Mouse (Mus musculus): ENCODE results near the gene Man1a.

Man1a gene

DNA sequence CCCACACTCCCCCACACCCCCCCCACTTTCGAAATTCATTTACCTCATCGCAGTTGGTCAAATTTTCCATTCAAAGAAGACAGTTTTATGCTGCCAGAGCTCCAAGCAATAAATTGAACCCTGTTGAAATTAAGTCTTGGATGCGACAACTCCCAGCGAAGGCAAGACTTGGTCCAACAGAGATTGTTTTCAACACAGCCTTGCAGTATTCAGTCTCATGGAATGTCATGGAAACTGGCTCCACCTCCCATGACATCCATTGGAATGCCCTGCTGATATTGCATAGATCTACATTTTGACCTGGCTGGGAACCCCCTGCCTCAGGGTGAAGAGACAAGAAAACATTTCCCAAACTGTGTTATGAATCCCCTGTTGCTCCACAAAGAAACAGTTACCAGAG, at the start of gene Man1a:
Man1a (minus strand) TSS at position 190 of the 400 bp plus-strand sequence.
- no peak for DNase-seq (ENCODE audit: low read depth)

DNA sequence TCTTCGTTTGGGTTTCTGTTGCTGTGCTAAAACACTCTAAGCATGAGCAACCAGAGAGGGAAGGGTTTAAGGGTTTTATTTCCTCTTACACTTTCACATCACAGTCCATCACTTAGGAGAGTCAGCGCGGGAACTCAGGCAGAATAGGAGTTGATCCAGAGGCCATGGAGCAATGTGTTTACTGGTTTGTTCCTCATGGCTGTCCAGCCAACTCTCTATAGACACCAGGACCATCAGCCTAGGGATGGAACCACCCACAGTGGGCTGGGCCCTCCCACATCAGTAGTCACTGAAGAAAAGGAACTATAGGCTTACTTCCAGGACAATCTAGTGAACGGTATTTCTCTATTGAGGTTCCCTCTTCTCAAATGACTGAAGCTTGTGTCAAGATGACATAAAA, 45.4 kb upstream of the Man1a start:
- DNase-seq (ENCODE audit: low read depth): no peak

DNA sequence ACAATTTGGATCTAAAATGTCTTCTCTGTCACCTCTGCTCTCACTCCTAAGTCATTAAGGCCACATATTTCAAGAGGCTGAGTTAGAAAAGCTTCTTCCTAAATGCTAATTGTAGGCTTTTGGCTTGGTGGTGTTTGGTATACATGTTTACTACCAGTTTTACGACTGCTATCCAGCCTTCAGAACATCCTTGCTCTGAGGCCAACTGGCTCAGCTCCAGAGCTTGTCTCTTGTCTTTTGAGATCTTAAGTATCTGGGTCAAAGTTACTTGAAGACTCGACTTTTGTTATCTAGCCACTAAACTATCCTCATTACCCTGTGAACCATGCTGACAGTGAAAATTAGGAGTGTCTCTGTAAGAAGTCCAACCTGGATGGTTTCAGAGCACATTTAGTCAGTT, 44.0 kb upstream of the Man1a start:
- DNase-seq (ENCODE audit: low read depth): no peak

DNA sequence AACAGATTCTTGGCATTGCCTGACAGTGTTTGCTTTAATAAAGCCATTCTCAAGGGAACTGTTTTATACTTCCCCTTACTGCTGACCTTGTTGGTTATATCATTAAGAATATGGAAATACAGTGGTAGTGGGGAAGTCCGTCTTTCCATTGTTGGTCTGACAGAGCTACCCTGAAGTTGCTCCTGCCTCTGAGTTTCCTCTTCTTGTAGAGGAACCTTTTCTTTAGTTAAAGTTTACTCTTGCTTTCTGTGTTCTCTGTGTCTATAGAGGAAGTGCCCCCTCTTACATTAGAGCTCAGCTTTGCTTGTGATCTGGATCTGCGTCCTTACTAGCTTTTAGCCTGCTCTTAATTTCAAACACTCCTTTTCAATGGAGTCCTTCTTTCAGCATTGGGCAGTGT, 42.9 kb upstream of the Man1a start:
- no peak for DNase-seq (ENCODE audit: low read depth)

DNA sequence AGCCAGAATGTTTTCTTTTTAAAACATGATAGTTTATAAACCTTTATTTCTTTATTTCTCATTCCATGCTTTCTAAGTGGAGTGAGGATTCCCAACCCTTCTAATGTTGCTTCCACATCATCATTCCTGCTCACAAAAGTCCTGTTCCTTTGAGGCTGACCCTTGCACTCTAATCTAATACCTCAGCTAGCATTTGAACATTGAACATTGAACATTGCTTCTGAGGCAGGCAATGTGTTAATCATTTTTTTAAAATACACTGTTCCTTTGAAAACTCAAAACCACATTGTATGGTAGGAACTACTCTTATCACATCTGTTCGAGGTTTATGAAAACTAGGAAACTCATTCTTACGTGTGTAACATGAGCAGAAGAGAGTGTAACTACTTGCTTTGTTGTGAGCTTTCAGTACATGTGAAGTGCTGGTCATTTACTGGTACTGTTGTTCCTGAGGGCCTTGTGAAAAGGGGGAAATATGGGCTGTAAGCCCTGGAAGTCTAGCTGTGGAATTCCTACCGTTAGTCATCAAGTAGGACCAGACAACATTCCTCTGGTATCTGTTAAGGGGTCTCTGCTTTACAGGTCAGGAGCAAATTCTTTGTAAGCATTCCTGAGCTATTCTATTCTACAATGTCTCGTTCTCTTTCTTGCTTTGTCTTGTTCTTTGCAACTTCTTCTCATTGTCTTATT, 42.0 kb upstream of the Man1a start:
- DNase-seq (ENCODE audit: low read depth): no peak

DNA sequence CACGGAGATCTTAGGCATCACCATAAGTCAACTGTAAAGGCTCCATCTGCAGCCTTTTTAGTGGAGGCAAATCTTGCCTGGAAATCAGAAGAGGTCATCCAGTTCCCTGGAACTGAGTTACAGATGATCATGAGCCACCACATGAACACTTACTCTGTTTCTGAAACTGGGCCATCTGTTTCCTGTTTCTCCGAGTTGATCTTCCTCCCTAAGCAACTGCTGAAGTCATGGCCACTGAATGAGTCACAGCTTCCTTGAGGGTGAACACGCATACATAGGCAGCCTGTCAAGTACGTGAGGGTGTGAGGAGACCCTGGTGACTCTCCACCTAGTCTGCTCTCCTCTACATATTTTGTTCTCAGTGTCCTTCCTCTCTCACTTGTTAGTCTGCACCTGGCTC, 41.4 kb upstream of the Man1a start:
- peak; percentile 78 for DNase-seq (ENCODE audit: low read depth)

DNA sequence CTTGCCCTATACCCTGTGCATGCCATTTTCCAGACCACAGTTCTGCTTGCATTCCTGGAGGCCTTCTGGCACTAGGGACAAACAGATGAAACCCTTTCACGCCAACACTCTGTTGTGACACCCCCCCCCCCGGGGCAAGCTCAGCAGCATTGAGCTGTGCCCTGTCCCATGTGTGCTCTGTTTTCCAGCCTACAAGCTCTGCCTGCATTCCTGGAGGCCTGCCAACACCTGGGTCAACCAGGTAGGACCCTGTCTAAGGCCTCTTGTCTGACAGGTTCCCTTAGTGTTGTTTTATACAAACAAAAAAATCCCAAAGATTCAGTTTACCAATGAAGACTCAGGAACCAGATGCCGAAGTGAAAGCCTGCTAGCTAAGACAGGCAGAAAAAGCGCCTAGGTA, 27.3 kb upstream of the Man1a start:
- no peak for DNase-seq (ENCODE audit: low read depth)

DNA sequence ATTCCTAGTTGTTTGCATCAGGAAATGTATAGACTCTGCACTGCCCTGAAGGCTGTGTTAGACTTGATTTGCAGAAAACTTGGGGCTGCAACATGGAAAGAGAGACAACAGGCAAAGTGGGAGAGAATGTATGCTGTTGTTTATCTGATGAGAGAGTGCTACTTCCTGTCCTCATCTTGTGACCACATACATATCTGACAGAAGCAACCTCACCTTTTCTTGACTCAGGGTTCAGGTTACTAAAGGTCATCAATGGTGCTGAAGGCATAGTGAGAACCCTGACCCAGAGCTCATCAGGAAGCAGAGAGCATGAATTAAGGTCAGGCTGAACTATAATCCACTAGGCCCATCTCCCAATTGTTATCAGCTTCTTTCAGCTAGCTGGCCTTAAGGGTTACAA, 15.7 kb upstream of the Man1a start:
- DNase-seq (ENCODE audit: low read depth): no peak

DNA sequence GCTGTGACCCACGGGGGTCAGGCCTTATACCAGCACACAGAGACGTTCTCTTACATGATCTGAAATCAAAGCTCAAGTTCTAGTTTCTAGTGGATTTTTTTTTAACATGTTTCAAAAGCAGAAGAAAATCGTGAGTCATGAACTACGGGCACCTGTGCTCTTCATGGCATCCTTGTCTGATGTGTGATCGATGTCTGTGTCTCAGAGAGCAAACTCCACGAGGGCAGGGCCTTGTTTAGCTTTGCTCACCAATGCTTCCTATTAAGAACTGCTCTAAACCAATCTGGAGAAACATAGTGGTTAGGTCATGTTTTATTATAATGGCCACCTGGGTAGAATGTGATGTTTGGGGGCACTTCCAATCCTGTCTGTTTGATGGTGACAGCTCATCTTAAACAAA, 13.5 kb upstream of the Man1a start:
- DNase-seq (ENCODE audit: low read depth): no peak

DNA sequence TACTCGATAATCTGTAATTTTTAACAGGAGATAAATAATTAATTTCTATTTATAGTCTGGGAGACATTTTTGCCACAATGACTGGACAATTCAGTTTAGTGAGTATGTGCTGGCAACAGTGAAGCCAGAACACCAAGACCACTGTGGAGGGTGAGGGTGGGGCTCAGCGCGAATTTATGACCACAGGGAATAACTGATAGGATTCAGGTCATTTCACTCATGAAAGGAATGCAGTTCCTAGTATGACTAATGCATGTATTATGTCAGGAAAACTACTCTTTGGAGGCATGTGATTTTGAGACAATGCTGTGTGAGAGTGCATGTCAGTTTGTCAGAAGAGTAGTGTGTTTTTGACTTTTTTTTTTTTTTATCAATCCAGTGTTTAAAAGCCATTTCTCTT, 10.9 kb upstream of the Man1a start:
- DNase-seq (ENCODE audit: low read depth): no peak

DNA sequence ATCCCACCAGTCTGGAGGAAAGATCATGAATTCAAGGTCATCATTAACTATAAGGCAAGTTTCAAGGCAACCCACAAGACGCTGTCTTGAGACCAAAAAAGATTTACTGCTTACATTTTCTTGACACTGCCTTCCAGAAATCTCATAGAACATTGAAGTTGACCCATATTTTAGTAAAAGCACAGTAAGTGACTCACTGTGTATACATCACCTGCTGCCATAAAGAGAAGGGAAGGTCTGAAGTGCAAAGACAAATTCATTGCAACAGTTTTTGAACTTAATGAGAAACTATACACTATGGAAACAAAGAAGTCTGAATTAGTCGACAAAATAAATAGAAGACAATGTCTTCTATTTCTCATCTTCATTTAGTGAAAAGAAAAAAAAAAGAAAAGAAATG, 8.7 kb upstream of the Man1a start:
- no peak for DNase-seq (ENCODE audit: low read depth)

DNA sequence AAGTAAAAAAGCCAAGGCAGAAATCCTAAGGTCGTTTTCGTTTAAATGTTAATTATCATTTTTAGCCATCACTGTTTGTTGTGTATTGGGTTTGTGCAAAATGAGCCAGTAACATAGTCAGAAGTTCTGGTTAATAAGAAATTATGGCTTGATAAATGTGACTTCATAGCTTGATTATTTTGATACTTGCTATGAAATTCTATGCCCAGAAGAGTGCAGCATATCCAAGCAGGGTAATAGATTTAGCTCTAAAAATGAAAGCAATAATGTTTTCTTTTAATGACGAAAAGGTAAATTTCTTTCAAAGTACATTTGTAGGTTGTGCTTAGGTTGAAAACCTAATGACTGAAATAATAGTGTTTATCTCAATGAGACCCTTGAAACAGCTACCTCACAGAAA, 596 bp upstream of the Man1a start:
- no peak for DNase-seq (ENCODE audit: low read depth)

DNA sequence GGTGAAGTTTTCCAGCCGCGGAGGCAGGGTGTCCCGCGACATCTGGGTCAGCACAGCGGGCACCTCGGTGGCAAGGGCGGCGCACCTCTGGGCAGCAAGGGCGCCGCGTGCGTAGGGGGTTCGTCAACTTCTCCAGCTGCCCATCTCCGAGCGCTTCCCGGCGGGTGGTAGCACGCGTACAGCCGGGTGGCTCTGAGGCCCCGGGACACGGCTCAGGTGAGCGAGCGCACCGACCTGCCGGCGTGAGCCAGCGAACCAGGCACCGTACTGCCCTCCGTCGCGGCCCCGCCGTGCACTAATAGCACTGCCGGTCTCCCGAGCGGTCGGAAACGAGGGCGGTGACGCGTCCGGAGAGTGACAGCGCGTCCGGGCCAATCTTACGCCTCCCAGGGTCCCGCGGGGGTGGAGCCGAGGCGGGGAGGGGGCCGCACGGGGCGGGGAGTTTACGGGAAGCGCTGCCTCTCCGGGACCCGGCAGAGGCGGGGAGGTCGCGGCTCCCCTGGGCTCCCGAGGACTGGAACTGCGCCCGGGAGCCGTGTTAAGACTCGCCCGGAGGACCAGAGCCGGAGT, 883 bp downstream of the Man1a start:
- peak; percentile 85 for DNase-seq (ENCODE audit: low read depth)

DNA sequence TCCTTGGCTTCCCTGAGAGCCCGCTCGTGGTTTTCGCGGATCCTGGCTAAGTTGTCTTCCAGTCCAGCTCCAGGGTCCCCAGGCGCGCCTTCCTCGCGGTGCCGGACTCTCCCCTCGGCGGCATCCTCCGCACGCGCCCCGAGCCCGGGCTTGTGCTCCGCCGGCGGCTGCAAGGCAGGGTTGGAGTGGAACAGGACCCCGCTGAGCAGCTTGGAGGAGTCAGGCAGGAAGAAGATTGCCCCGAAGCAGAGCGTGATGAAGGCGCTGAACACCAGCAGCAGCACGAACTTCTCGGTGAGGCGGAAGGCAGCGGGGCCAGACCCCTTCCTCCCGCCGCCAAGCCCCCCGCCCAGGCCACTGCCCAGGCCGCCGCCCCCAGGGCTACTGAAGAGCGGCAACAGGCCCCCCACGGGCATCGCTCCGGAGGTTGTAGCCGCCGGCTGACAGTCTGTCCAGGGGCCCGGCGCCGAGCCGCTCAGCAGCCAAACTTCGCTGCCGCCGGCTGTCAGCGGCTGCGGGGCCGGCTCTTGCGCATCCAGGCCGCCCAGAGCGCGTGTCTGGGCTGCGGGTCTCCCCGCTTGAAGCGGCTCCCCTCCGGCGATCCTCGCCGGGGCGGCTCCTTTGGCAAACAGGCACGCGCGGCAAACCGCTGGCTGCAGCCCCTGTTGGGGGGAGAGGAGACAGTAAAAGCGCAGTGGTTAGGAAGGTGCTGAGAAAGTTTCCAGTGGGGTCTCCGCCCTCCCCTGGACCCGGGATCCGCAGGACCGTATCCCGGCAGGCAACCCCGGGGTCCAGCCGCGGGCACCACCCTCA, 1.6 kb downstream of the Man1a start:
- peak; percentile 13 for DNase-seq (ENCODE audit: low read depth)

DNA sequence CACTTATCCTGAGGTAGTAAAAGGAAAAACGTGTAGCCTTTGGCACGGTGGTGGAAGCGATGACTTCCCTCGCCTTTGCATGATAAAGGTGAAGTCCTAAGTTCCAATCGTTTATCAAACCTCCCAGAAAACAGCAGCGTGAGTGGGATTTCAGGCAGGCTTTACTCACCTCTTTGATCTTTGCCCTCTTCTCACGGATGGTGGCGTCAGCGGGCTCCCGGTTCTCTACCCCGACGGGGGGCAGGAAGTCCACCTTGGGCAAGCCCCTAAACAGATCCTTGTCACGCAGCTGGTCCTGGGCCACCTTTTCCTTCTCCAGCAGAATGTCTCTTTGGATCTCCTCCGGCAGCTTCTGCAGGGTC, 2.2 kb downstream of the Man1a start:
- DNase-seq (ENCODE audit: low read depth): peak; percentile 16

DNA sequence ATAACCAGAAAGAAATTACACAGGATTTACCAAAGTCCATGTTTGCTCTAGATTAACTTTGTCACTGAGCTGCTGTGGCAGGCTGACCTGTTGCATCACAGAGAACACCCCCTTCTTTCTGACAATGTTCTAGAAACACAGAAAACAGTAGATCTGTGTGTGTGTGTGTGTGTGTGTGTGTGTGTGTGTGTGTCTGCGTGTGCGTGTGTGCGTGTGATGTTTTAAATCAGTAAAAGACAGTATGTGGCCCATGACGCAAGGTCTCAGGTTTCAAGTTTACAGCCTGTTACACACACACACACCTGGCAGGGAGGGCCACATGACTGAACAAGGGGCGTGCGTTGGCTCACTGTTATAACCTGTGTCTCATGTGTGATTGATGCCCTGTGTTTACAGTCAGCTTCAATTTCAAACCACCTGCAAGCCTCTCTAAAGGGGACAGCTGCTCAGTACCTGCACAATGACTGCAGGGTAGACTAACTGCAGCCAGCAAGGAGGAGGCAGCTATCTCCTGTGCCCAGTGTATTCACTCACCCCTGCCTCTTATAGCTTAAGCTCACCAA, 2.7 kb downstream of the Man1a start:
- no peak for DNase-seq (ENCODE audit: low read depth)

DNA sequence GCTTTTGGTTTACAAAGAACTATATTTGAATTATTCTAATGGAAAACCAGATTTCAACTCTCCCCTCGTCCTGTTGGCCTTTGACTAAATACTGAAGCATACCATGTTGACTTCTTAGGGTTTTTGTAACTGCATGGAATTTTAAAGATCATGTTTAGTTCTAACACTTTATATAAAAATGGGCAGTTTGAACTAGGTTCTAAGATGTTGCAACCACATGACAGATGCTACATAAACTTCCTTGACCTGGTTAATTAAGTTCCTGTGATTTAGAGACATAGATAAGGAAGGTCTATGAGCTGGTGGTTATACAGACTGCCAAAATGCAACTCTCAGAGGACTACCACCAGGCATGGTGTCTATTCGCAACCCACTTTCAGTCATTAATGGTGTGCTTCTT, 4.1 kb downstream of the Man1a start:
- DNase-seq (ENCODE audit: low read depth): no peak

DNA sequence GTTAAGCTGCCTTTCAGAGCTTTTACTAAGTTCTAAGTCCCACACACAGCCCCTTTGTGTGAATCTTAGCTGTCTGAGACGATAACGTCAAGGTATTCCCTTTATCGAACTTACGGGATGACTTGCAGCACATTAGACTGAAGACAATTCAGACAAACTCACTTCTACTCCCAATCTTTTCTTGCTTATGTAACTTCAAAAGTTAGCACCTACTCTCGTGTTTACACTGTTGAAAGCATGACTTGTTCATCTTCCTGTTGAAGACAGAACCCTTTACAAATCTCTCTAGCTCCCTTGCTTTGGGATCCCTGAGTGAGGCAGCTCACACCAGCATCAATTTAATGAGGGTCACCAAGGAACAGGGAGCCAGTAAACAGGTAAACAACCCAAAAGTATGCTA, 5.9 kb downstream of the Man1a start:
- no peak for DNase-seq (ENCODE audit: low read depth)

DNA sequence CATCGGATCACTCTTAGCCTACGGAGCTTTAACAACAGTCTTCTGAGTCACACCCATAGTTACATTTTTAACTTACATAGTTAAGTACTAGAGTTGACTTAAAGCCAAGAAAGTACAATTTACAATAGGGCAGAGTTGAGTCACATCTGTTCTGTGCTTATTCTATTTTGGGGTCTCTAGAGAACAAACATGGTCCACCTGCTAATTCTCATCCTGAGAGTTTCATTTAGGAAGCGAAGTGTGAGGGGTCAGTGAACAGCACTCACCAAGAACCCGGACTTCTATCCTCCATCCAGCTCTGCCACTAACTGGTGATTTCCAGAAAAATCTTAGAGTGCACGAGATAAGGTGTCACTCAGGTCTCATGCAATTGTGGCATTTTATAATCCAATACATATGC, 7.0 kb downstream of the Man1a start:
- no peak for DNase-seq (ENCODE audit: low read depth)

DNA sequence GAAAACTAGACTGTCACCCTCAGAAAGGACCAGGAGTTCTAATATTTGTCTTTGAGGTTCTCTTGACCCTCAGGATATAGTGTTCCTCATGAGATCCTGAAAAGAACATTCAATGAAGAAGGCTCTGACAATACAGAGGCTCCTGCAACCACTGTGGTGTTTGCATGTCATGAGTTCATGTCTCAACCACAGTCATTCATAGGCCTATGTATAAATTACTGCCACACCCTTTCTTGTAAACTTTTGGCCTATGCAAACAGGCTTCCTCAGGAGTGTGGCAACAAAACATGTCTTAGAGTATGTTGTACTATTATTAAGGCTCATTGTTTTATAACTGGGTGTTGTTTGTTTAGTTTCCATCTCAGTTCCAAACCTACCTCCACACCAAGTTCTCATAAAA, 9.7 kb downstream of the Man1a start:
- no peak for DNase-seq (ENCODE audit: low read depth)

DNA sequence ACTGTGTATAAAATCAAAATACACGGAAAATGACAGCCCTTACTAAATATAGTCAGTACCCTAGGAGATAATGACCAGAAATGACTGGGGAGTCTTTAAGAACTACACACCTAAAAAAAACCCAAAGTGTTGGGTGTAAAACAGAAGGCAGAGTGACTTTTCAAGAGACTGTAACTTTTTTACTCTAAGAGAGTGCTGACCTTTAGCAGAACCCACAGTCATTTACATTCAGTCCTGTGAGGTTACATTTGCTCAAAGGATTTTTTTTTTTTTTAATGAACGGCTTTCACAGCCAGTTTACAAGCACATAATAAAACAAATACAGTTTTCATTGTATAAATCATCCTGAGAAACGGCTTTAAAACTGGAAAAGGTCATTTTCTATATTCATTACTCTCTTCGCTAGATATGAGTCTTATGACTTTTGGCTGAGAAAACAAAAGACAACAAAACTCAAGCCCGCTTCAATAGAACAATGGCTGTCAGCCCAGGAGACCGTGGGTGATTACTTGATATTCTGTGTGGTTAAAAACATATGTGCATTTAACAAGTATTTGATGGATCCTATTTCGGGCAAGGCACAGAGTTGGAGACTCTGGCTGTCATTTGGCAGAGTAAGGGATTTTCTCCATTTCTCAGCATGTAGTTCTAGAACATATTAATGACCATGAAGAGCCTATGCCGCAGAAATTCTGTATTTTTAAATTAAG, 12.7 kb downstream of the Man1a start:
- no peak for DNase-seq (ENCODE audit: low read depth)

DNA sequence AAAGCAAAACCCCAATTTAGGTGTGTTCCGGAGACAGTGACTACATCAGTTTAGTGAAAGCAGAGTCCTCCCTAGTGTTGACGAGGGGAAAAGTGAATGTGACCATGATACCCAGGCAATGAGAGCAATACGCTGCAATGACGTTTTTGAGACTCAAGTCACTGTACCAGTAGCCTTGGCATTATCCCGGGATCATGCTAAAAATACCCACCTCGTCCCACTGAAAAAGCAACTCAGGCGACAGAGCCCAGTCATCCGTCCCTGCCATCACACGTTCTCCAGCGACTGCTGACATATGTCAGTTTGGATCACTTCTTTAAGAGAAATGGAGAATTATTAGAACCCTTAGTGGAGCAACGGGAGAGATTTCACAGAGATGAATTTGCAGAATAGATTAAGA, 13.6 kb downstream of the Man1a start:
- DNase-seq (ENCODE audit: low read depth): no peak

DNA sequence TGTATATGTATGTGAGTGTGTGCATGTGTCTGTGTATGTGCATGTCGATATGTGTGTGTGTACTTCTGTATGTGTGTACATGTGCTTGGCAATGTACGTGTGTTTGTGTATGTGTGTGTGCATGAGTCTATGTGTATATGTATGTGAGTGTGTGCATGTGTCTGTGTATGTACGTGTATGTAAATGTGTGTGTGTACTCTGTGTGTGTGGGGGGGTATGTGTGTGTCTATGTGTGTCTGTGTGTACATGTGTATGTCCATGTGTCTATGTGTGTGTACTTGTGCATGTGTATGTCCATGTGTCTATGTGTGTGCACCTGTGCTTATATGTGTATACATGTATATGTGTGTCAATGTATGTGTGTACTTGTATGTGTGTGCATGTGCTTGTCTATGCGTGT, 15.2 kb downstream of the Man1a start:
- no peak for DNase-seq (ENCODE audit: low read depth)
